Mouse (Mus musculus): ENCODE data around the gene Pofut2. TPM values are rescaled to one million over a fixed set of nuclear protein-coding genes. Genes with fewer than 3 reads are reported as not detected.

Pofut2 gene
- total and polyA plus RNA-seq, 3 experiments = 20.3 to 24.5 TPM; not detected in 1

GRCm38 (mm10) chr10:77272980-77273730 is 14.1 kb downstream of the Pofut2 start:
- no peaks in the 10 kb centered on the region; a peak in 1 of 4 replicates for H3K27me3 ChIP-seq (ENCODE audit: control insufficient read depth in 1 of 2, insufficient read depth in 2 of 2, low read length in 2 of 2)
- H3K36me3 ChIP-seq (ENCODE audit: control insufficient read depth in 1 of 2, insufficient read depth in 2 of 2, low read length in 2 of 2) = no peaks in the 10 kb centered on the region; a peak in 1 of 4 replicates
- TF ChIP-seq JUND (IDR thresholded peaks at IDR 0.05; ENCODE audit: low read depth, low read length) (no peak), KAT2A (conservative IDR thresholded peaks at IDR 0.05; ENCODE audit: low read depth, low read length) (no peak), MAZ (IDR thresholded peaks at IDR 0.05; ENCODE audit: low read depth, low read length) (no peak), HCFC1 (IDR thresholded peaks at IDR 0.05; ENCODE audit: low read depth, low read length) (no peak), SMC3 (IDR thresholded peaks at IDR 0.05; ENCODE audit: low read depth, low read length) (no peak), E2F4 (IDR thresholded peaks at IDR 0.05; ENCODE audit: borderline replicate concordance, low read depth, low read length) (no peak), ZMIZ1 (IDR thresholded peaks at IDR 0.05; ENCODE audit: low read depth, low read length) (no peak), MAFK (IDR thresholded peaks at IDR 0.05; ENCODE audit: borderline replicate concordance, low read depth, low read length) (no peak), BHLHE40 (IDR thresholded peaks at IDR 0.05; ENCODE audit: borderline replicate concordance, low read depth, low read length) (no peak), POLR2AphosphoS5 (IDR thresholded peaks at IDR 0.05; ENCODE audit: borderline replicate concordance, low read depth, low read length) (no peak), ELF1 (IDR thresholded peaks at IDR 0.05; ENCODE audit: low read depth, low read length) (no peak), ETS1 (IDR thresholded peaks at IDR 0.05; ENCODE audit: low read depth, low read length) (no peak)
- H3K27ac ChIP-seq (ENCODE audit: control insufficient read depth, low read depth, low read length) = no peak overlapping the region
- H3K79me2 ChIP-seq (ENCODE audit: control insufficient read depth, insufficient read depth, low read length, poor library complexity) = no peaks in the 10 kb centered on the region
- no peak overlapping the region for H3K9ac ChIP-seq (ENCODE audit: control insufficient read depth, low read depth, low read length, poor library complexity, severe bottlenecking)
- H3K9me3 ChIP-seq (replicated peaks; ENCODE audit: insufficient read depth, low read length) = no peaks in the 10 kb centered on the region
- H3K4me3 ChIP-seq (ENCODE audit: control insufficient read depth in 1 of 2, insufficient read depth in 1 of 2, low read depth in 2 of 2, low read length in 2 of 2) = no peak overlapping the region
- no peaks in the 10 kb centered on the region for H3K4me1 ChIP-seq (ENCODE audit: control insufficient read depth in 1 of 2, insufficient read depth in 2 of 2, low read length in 2 of 2)
- DNase-seq (ENCODE audit: low read depth, low spot score) = no peak

DNA sequence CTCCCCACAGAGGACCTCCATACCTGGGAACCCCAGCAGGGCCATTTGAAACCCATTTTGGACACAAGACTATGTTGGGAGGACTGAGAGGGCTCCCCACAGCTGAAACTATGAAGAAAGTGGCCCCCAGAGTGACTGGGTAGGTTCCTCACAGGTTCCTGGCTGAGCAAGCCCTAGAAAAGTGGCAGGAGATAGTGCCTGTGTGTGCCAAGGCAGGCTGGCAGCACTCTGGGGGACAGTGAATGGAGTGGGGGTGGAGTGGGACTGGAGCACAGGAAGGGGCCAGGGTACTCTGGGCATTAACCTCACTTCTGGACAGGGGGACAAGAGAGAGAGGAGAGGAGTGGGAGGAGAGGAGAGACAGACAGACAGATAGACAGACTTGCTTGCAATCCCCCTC is 14.8 kb downstream of the Pofut2 start:
- no peaks in the 10 kb centered on the region for H3K4me1 ChIP-seq (ENCODE audit: control insufficient read depth in 1 of 2, insufficient read depth in 2 of 2, low read length in 2 of 2)
- no peak for DNase-seq (ENCODE audit: low read depth, low spot score)
- no peaks in the 10 kb centered on the region for H3K9me3 ChIP-seq (replicated peaks; ENCODE audit: insufficient read depth, low read length)
- no peaks in the 10 kb centered on the region; a peak in 1 of 4 replicates for H3K36me3 ChIP-seq (ENCODE audit: control insufficient read depth in 1 of 2, insufficient read depth in 2 of 2, low read length in 2 of 2)
- no peak for TF ChIP-seq BHLHE40 (IDR thresholded peaks at IDR 0.05; ENCODE audit: borderline replicate concordance, low read depth, low read length)
- no peak for TF ChIP-seq ELF1 (IDR thresholded peaks at IDR 0.05; ENCODE audit: low read depth, low read length)
- no peak for TF ChIP-seq POLR2A (IDR thresholded peaks at IDR 0.05; ENCODE audit: control insufficient read depth in 1 of 2, insufficient read depth in 1 of 2, low read depth in 1 of 2, low read length in 2 of 2, poor library complexity in 1 of 2)
- TF ChIP-seq MYC (IDR thresholded peaks at IDR 0.05; ENCODE audit: low read depth, low read length) = no peak
- TF ChIP-seq EP300 (IDR thresholded peaks at IDR 0.05; ENCODE audit: low read depth in 1 of 2, low read length in 2 of 2) = no peak
- TF ChIP-seq CHD2 (IDR thresholded peaks at IDR 0.05; ENCODE audit: low read length) = no peak
- no peak for TF ChIP-seq MAZ (IDR thresholded peaks at IDR 0.05; ENCODE audit: low read depth, low read length)
- no peak for TF ChIP-seq MAX (IDR thresholded peaks at IDR 0.05; ENCODE audit: low read length)
- no peak overlapping the region for H3K27ac ChIP-seq (ENCODE audit: control insufficient read depth, low read depth, low read length)
- H3K9ac ChIP-seq (ENCODE audit: control insufficient read depth, low read depth, low read length, poor library complexity, severe bottlenecking) = no peak overlapping the region
- H3K27me3 ChIP-seq (ENCODE audit: control insufficient read depth in 1 of 2, insufficient read depth in 2 of 2, low read length in 2 of 2) = no peaks in the 10 kb centered on the region; a peak in 1 of 4 replicates
- no peaks in the 10 kb centered on the region for H3K79me2 ChIP-seq (ENCODE audit: control insufficient read depth, insufficient read depth, low read length, poor library complexity)
- H3K4me3 ChIP-seq (ENCODE audit: control insufficient read depth in 1 of 2, insufficient read depth in 1 of 2, low read depth in 2 of 2, low read length in 2 of 2) = no peak overlapping the region
